Mouse (Mus musculus) left cerebral cortex, adult 8-10 months (tissue): ENCODE measurements around the gene BC030499. TPM values are rescaled to one million over a fixed set of nuclear protein-coding genes. Genes with fewer than 3 reads are reported as not detected.

ENCODE experiments used
- DNase-seq, 2 experiments: peaks; one replicate each; pipeline ENCODE4 v3.0.0; 2022; ENCODE audit warnings: low spot score in 2 of 2
- total RNA-seq, 4 experiments: library from RNA; stranded (reverse); gene quantifications; 2 replicates each; pipeline ENCODE4 v1.2.4; 2022

Gene BC030499
- total RNA-seq, 4 experiments from 2014 or later: 12.0 to 15.3 (median 13.3) TPM

DNA sequence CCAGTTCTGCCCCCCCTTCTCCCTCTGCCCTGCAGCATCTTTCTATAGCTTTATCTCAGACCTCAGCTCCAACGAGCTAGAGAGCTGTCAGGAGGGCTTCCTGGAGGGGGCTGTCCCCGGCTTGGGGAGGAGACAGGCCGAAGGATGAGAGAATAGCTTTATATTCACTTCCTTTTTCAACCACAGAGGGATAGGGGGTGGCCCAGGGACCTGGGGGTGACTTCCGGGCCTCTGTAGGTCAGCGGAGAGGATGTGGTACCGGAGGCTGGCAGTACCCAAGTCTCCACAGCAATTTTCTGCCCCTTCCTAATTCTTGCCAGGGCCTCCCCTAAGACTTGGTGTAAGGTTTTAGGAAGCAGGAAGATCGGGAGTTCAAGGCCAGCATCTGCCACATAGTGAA, 55.2 kb downstream of the BC030499 start:
- no peak for DNase-seq

Other genes starting within 250 kb of the BC030499 start
- 10 to 100 TPM; 17.3 to 20.1 (median 17.7) TPM for gene Eral1, start 210.5 kb upstream of the BC030499 start, total RNA-seq
- 10 to 100 TPM; 24.6 to 27.7 (median 26.9) TPM for gene Fam222b, start 196.2 kb upstream of the BC030499 start, total RNA-seq
- 1 to 10 TPM; 5.9 to 9.4 (median 9.0) TPM for gene Traf4, start 125.3 kb upstream of the BC030499 start, total RNA-seq
- gene Nek8, start 114.2 kb upstream of the BC030499 start, total RNA-seq: 1 to 10 TPM; 2.0 to 4.3 (median 2.8) TPM
- gene Tlcd1, start 114.1 kb upstream of the BC030499 start, total RNA-seq: 10 to 100 TPM; 24.8 to 34.9 (median 28.4) TPM
- gene Rpl23a, start 107.3 kb upstream of the BC030499 start, total RNA-seq: 100 to 1,000 TPM; 678 to 790 (median 743) TPM
- 10 to 100 TPM; 23.9 to 29.6 (median 26.2) TPM for gene Rab34, start 102.4 kb upstream of the BC030499 start, total RNA-seq
- gene Proca1, start 97.4 kb upstream of the BC030499 start, total RNA-seq: 1 to 10 TPM; 5.9 to 7.4 (median 6.8) TPM
- gene Sdf2, start 45.1 kb upstream of the BC030499 start, total RNA-seq: 10 to 100 TPM; 54.1 to 66.1 (median 59.1) TPM
- gene Supt6, start 44.9 kb upstream of the BC030499 start, total RNA-seq: 100 to 1,000 TPM in 2 of 4 experiments, 10 to 100 TPM in 2; 98.7 to 102 (median 100) TPM
- gene 2610507B11Rik, start 29.1 kb upstream of the BC030499 start, total RNA-seq: 100 to 1,000 TPM; 172 to 181 (median 177) TPM
- 10 to 100 TPM in 1 of 4 experiments, 1 to 10 TPM in 3; 6.8 to 11.9 (median 7.1) TPM for gene Spag5, start 10.7 kb downstream of the BC030499 start, total RNA-seq
- gene Aldoc, start 32.1 kb downstream of the BC030499 start, total RNA-seq: 100 to 1,000 TPM; 784 to 869 (median 811) TPM
- gene Pigs, start 37.6 kb downstream of the BC030499 start, total RNA-seq: 10 to 100 TPM; 57.1 to 62.1 (median 59.4) TPM
- gene Unc119, start 52.6 kb downstream of the BC030499 start, total RNA-seq: 10 to 100 TPM; 28.5 to 34.5 (median 30.6) TPM
- under 1 TPM in 2 of 4 experiments, not detected in 2; 0.11 to 0.19 TPM for gene Foxn1, start 95.7 kb downstream of the BC030499 start, total RNA-seq
- gene Slc13a2, start 131.4 kb downstream of the BC030499 start, total RNA-seq: not detected
- 10 to 100 TPM in 3 of 4 experiments, 1 to 10 TPM in 1; 8.2 to 15.4 (median 12.2) TPM for gene Slc46a1, start 174.9 kb downstream of the BC030499 start, total RNA-seq
- gene Sarm1, start 206.9 kb downstream of the BC030499 start, total RNA-seq: 10 to 100 TPM; 32.1 to 36.7 (median 33.1) TPM
- gene Vtn, start 208.2 kb downstream of the BC030499 start, total RNA-seq: 10 to 100 TPM; 73.4 to 86.0 (median 77.9) TPM
- 1 to 10 TPM; 1.3 to 2.1 (median 1.6) TPM for gene Sebox, start 212.6 kb downstream of the BC030499 start, total RNA-seq
- gene Tmem199, start 221.3 kb downstream of the BC030499 start, total RNA-seq: 10 to 100 TPM; 39.4 to 42.9 (median 41.8) TPM
- 100 to 1,000 TPM; 116 to 125 (median 118) TPM for gene Poldip2, start 221.4 kb downstream of the BC030499 start, total RNA-seq
- 10 to 100 TPM; 32.8 to 36.6 (median 34.2) TPM for gene Tnfaip1, start 245.5 kb downstream of the BC030499 start, total RNA-seq
- gene Ift20, start 245.5 kb downstream of the BC030499 start, total RNA-seq: 10 to 100 TPM; 79.7 to 81.6 (median 80.9) TPM